Mouse (Mus musculus) CH12F3 (cell line): ENCODE data around the gene Grin2c.

Source experiments
- in situ Hi-C: fragments of 300-500 bp; cut with MboI; formaldehyde crosslinking; loops from 2 replicates; pipeline ENCODE4 v1.14.3; 2020; ENCODE audit warnings: low sequenced_read_pairs

Gene Grin2c

DNA sequence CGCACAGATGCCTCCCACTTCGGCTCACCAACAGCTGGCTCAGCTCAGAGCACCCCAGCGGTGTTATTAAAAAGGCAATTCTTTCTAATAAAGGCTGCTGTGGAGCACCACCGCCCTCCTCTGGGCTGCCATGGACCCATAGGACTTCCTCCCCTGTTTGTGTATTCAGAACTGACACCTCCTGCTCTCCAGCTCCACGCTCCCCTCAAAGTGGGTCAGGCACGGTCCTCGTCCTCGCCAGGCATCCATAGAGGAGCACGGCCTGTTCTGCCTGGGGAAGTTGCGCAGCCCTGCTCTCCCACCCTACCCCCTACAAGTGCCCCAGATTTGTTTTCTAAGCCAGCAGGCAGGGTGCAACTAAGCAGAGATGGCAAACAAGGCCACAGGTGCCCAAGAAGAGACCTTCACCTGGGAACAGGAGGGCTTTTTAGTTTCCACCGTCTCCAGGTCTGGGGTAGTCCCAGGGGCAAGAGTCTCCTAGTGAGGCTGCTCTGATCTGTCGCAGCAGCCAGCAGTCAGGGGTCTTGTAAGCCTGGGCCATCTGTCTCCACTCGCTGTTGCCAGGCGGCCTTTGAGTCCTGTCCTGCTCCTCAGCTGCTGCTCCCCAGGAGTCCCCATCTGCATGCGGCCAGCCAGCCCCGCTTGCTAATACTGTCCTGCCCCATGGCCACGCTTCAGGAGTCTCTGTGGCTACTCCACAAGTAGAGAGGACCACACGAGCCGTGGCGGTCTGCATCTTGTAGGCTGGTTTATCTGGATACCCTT is 33.3 kb downstream of the Grin2c start:
- in situ Hi-C loops = no loop called here

DNA sequence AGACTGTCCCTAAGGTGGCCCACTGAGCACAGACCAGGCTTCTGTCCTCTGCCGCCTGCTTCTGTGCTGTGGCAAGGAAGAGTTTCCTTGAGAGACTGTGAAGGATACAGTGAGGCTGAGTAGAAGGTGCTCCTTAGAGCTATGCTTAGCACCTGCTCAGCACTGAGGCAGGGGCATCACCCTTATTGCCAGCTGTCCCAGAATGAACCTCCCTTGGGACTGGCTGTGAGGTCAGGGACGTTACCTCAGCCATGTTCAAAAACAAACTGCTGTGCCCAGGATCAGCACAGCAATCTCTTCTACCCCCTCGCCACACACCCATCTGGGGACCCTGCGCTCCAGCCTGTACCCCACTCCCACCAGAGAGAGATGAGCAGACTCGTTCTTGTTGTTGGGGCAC is 34.2 kb downstream of the Grin2c start:
- in situ Hi-C loops = no loop called here

DNA sequence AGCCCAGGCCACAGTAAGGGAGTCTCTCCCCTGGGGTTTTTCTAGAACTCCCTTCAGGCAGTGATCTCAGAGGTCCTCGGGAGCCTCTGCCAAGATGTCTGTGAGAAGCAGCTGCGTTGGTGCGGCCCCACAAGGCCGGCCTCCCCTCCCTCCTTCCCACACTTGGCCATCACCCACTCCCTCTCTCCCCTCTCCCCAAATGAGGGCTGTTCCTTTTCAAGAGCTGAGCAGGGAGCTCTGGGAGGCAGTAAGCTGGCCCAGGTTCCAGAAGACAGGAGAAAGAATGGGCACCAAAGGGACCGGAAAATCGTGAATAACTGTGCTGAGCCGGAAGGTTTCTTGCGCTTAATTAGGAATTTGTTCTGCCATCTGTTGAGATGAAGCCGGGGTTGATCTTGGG is 35.1 kb downstream of the Grin2c start:
- in situ Hi-C loops = no loop called here

DNA sequence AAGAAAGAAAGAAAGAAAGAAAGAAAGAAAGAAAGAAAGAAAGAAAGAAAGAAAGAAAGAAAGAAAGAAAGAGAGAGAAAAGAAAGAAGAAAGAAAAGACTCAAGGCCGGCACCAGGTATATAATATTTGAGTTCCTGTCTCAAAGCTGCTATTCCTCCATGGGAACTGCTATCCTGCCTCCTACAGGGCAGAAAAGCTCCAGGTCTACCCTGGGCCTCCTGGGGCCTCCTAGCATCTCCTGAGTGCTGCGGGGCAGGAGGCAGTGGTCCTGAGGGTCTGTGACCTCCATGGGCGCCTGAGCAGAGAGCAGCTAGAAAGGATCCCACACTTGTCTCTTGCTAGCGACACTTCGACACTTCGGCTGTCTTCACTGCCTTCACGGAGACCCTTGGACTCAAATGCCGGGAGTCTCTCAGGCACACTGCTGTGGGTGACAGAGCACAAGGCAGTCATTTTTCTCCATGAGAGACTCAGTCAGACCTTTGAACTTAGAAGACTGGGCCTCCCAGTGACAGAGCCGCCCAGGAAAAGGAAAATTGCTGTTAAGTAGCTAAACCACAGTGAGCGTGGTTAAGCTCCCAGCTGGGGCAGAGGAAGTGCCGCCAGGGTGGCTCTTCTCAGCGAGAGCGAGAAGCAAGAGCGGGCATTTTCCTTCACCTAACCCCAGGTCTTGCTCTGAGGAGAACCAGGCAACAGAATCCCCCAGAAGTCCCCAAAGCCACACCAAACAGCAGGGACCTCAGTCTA is 35.7 kb downstream of the Grin2c start:
- in situ Hi-C loops = no loop called here

DNA sequence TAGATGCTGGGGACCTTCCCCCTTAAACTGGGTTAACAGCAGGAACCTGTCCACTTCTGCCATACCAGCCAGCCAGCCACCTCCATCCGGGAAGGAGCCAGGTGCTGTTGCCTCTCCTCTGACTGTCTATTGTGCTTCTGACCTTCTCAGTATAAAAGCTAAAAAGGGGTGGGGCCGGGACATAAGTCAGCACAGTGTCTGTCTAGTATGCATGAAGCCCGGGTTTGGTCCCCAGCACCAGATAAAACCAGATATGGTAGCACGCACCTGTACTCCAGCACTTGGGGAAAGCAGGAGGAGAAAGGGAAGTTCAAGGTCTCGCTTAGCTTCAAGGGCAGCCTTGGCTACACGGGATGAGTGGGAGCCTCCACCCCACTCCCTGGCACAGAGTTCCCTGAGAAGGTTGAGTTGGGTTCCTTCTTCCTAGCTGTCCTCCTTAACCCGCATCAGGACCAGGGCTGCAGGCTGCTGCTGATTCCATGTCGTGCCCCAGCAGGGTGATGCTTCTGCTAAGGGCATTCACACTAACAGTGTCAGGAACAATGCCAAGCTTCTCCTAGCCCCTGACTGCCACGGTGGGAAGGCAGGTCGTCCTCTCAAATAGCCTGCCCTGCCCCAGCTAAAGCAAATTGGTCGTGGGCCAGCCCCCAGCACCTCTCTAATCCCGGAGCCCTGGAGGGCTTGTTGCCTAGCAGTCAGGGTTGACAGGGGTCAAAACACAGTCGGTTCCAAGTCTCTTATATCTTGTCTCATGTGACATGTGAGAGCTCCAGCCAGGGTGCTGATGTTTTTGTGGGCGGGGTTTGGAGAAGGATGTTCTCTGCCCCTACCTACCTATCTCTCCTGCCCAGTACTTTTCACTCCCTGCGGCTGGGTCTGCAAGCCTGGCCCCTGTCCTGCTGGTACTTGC is 37.8 kb downstream of the Grin2c start:
- in situ Hi-C loops = no loop called here

DNA sequence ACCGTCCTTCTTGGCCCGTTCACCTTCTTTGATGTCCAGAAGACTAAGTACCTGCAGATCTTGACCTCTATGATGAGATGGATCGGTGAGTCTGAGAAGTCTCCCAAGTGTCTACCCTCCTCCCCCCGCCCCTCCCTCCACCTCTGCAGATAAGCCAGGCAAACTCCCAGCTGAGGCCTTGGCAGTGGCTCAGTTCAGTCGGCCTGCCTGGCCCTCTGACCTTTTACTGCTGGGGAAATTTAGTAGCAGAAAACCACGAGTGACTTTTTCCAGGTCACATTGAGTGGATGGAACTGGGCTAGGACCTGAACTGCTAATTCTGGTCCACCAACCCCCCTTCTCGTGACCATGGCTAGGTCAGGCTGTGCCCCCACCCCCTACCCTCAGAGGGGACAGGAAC is 38.6 kb downstream of the Grin2c start:
- in situ Hi-C loops = no loop called here

DNA sequence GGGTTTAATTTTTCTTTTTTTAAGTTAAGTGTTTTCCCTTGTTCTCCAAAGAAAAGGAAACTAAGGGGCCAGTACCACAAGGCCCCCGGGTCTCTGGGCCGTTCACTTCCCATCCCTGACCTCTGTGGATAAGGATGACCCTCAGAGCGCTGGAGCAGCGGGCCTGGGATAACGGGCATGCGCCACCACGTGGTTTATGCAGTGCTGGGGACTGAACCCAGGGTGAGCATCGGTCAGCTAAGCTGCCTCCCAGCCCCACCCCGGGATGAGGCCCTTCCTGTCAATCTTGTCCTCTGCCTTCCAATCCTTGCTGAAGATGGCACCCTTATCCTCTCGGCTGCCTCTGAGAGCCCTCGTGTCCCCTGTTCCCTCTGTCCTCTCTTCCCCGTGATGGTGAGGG is 39.4 kb downstream of the Grin2c start:
- in situ Hi-C loops = no loop called here

DNA sequence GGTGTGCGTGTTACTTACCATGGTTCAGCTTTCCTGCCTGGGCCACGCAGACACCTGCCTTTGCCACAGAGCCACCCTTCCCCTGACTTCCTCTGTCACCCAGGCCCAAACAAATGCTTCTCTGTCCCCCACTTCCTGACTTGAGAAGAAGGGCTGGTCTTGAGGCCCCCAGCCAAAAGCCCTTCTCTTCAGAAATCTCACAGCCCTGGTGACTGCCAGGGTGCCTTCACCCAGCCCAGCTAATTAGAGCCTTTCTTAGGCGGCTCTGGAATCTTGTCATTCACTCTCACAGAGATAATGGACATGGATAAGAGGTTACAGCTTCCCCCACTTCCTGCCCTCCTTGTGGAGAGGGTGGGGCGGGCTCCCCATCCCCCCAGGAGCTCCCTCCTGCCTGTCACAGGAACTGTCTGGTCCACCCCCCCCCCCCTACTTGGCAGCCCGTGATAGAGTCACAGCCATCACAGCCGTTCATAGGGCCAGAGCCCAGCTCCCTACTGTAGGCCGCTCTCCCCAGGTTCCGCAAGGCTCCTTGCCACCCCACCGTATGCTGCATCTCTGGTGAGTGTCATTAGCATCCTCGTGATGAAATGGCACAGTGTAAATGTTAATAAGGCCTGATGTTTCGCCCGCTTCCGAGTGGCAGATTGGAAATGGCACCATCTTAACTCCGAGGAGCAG is 40.1 kb downstream of the Grin2c start:
- in situ Hi-C loops = no loop called here

DNA sequence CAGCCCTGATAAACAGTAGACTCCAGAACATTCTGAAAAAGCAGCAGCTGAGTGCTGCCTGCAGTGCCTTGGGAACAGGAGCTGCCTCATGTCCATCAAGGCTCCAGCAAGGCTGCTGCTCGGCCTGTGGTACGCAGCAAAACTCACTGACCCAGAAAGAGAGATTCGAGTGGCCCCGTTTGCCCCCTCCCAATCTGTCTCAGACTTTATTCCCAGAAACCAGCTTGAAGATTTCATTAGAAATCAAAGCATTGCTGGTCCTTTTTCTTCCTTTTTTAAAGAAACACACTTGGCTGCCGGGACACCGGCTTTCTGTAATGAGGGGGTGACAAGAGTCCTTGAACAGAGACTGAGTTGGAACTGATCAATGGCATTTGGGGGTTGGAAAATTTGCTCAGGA is 41.7 kb downstream of the Grin2c start:
- in situ Hi-C loops = no loop called here

DNA sequence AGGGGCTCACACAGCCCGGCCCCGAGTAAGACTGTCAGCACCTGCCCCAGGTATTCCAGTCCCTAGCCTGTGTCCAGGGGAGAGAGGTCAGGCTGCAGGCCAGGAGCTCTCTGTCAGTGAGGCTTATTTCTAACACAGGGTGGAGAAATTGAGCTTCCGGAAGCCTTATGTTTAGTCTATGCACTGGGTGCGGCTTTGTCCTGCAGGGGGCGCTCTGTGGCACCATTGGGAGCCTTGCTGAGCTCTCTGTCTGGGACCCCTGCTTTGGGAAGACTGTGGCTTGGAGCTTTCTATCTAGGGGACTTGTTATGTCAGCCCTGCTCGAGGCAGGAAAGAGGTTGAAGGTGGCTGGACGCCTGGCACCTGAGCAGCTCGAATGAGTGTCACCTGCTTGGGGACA is 42.2 kb downstream of the Grin2c start:
- in situ Hi-C loops = no loop called here

DNA sequence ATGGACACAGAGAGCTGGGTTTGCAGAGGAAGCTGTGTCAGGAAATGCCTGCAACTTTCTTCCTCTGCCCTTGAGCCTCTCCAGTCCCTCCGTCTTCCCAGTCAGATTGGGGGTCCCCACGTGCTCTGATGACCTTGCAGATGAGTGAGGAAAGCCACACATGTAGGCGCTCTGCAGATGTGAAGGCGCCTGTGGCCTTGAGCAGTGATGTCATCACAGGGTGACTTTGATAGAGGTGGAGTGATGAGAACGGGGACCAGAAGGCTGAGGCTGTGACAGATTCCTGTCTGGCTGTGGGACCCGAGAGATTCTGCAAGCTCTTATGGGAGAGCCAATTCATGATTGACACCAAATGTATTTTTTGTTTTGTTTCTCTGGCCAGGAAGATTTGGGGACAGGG is 43.2 kb downstream of the Grin2c start:
- in situ Hi-C loops = no loop called here

DNA sequence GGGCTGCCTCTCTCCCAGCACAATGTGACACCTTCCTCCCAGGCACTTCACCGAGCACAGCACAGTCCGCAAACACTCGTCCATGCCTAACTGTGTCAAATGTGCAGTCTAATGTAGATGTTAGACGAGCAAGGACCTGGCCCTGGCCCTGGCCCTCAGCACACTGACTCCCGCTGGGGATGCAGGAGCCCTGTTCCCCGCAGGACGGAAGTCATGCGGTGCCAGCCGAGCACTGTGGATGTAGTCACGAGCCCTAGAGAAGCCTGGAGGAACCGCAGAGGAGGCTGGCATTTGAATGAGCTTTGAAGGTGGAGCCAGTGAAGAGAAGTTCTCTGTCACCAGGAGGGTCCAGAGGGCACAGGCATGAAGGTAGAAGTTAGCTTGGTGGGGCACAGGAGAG is 43.6 kb downstream of the Grin2c start:
- in situ Hi-C loops = no loop called here

DNA sequence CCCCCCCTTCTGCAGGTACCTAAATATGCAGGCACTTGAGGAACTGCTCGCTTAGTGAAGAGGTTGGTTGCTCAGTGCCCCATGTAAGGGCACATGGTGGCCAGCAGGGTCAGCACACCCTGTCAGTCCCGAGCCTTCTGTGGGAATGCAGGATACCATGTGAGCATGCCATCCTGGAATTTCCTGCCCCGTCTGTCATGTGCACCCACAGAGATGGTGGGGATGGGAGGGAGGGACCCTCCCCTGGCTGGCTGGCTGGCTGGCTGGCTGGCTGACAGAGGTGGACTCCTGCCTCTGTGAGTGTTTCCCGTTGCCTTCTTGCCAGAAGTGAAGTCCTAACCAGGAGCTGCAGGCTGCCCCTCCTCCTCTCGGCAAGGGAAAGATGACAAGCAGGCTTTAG is 44.5 kb downstream of the Grin2c start:
- in situ Hi-C loops = no loop called here

DNA sequence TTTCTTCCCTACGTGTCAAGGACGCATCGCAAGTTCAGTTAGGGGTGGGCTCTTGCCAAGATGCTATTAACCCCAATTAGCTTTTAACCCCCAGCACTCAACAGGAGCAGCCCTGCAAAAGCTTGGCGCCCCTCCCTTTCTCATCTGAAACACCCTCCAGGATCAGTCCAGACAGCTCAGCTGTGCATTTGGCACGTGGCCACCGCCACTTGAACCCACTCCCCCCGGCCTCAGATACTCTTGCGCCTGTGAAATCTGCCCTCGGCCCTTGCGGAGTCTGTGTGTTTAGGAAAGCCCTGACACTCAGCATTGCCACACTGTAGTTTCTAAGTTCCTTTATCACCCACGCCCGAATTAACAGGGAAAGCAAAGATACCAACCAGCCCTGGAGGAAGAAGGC is 45.0 kb downstream of the Grin2c start:
- in situ Hi-C loops = no loop called here

DNA sequence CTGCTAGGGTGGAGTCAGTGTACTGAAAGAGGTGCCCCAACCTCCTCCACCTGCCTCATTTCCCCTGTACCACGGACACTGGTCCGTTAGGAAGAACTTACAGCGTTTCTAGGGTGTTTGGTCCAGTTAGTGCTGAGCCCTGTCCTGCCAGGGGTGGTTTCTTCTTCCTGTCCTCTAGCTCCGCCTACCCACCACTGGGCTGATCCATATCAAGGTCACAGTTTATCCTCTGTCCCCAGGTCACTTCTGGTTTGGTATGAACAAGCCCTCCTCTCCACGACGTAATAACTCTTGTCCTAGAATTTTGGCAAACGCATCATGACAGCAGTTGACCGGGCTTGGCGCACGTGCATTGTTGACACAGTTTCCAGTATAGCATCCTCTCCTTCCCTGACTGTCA is 47.4 kb downstream of the Grin2c start:
- in situ Hi-C loops = no loop called here

DNA sequence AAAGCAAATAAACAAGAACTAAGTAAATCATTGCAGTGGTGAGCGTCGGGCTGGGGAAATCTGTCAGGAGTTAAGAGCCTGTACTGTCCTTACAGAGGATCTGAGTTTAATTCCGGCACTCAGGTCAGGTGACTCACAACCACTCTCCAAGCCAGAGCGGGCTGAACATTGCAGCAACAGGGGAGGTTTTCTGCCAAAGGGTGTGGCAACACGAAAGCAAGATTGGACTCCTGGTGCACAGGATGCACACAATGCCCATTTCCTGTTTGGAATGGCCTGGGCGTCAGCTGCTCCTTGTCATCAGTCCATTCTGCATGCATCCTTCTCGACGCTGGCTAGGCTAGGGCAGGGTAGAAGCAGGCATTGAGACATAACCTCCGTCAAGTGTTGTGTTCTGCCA is 47.8 kb downstream of the Grin2c start:
- in situ Hi-C loops = no loop called here

DNA sequence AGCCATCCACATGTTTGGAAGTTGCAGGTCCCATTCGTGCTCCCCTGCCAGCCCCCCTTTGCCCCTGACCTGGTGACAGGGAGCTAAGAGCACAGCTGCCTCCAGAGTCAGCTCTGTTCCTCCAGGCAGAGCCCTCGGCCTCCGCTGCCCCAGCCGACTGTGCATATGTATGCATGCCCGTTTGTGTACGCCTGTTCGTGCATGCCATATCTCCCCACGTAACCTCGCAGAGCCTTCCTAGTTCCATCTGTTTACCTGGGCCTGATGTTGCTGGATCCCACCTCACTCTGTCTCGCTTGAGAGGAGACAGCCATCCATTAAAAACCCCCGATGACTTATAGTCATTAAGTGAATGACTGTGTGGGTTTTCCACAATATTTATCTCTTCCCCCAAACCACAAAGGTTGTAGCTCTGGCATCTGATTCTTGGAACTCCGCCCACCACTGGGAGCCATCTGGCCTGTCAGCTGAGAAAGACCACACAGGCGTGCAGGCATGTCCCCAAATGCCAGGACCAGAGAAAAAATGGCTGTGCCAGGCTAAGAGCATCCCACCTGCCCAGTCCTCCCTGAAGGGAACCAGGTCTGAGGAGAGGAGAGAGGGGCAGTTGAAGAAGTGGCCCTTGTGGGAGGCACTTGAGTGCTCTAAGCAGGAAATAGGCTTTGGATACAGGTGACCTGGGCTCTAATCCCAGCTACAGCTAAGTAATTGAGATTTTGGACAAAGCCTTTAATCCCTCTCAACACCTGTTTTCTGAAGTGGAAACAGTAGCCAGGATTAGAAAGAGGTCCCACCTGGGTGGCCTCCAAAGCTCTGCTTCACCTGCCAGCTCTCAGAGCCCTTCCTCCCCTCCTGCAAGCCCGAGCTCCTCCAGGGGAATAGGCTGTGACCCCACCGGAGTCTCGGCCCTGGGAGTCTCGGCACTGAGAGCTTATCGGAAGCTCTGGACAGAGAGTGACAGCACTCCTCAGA is 49.3 kb downstream of the Grin2c start:
- in situ Hi-C loops = no loop called here

DNA sequence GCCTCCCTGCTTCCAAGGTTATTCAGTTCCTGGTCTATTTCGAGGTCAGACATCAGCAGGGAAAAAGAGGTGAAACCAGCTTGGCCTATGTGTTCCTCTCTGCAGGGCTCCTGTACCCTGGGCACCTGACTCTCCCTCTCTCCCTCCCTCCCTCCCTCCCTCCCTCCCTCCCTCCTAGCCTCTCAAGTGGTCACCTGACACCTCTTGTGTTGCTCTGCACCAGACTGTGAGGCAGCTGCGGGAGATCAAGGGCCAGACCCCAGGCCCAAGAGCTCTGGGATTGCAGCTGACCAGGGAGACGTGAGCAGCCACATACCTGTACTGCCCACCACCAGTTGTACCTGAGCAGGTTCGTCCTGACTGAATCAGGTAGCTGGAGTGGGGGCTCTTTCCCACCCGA is 51.9 kb downstream of the Grin2c start:
- in situ Hi-C loops = no loop called here

DNA sequence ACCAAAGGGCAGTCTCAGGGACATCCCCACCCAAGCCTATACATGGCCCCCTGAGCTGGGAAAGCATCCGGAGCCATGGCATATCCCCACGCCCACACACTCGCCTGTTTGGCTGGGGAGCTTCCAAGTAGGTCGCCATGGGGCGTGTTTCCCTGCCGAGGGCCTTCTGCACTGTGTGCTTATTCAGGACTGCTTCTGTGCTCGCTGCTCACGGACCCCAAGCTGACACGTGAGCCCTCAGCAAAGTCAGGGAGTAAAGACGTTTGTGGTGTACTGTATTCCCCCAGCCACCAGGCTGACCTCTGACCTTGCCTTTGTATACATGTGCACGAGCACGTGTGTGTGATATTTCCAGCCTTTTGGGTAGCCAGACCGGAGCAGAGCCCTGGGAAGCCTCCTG is 54.9 kb downstream of the Grin2c start:
- in situ Hi-C loops = no loop called here

DNA sequence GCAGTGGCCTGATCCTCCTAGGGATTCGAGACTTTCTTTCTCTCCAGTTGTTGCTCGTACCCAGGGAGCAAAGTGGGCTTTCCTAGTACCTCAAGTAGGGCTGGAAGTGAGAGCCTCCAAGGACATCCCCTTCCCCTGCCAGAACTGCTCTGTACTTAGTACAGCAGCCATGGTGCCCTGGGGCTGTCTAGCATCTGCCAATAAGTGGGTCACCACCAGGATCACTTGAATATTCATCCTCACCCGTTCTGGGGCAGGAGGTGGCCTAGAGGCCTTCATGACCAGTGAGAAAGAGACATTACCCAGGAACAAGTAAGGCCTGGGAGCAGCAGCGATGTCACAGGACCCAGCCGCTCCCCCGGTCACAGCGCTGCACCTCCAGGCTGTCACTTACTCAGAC is 57.1 kb downstream of the Grin2c start:
- in situ Hi-C loops = loop anchor here (10.0 kb wide), 1 partner anchor 65 kb away; the partner anchor contains the start of gene Fdxr
